Comparison of ENCODE assay signal across 8 mouse cellular contexts in the genomic region with DNA sequence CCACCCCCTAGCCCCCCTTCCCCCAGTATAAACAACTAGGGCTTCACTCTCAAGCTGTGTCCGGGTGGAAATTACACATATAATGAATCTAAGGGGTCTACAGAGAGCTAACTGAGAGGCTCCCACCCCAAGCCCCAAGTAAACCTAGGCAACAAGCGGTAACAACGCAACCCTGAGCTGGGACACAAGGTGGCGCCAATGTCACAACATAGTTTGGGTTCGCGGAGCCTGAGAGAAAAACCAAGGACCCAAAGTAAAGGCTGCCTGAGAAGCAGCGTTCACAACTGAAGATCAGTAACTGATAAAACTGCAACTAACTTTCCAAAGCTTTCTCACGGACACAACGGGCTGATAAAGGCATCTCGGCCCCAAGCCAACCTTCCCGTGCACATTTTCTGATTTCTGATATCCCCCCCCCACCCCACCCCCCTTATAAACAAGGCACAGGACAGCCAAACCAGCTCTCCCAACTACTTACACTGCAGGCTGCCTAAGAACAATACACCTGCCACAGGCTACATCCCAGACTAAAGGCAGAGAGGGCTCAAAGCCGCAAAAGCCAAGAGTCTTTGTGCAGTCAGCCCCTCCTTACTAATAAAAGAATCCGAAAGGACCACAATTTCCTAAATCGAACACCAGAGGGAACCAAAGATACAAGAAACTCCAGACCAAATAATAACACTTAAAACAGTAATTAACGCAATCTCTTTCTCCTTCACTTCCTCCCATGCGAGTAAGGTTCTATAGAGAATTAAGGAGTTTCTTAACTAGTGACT. TPM values are rescaled to one million over a fixed set of nuclear protein-coding genes. Genes with fewer than 3 reads are reported as not detected.
DNase-seq lines count a peak whose midpoint lies in the region; ATAC-seq and TF ChIP-seq lines count a peak whose summit lies in the region.

No protein-coding gene starts in this region.

- H3K9me3 ChIP-seq in ES-Bruce4 (replicated peaks; ENCODE audit: control insufficient read depth, insufficient read depth, low read length, poor library complexity, severe bottlenecking) = no peaks in the 10 kb centered on the region
- no peaks in the 10 kb centered on the region for H3K9me3 ChIP-seq in forebrain, embryonic 16.5 days (ENCODE audit: control insufficient read depth, low read length)
- H3K9me3 ChIP-seq in lung, embryonic 16.5 days (ENCODE audit: control insufficient read depth, low read length) = no peaks in the 10 kb centered on the region

- ATAC-seq in cerebellum, adult (ENCODE audit: insufficient number of reproducible peaks, low FRiP score, low TSS enrichment) = peak; percentile 73; the same call in 1 of the 2 replicates
- ATAC-seq in forebrain, embryonic 16.5 days = peak; percentile 96
- peak; percentile 93 to 99 for ATAC-seq in hematopoietic stem cell, adult 5-6 weeks (replicated peaks in 1 of 2; ENCODE audit: insufficient read depth in 1 of 2, low FRiP score in 2 of 2, low TSS enrichment in 1 of 2, low read depth in 1 of 2, poor library complexity in 2 of 2, severe bottlenecking in 2 of 2)
- ATAC-seq in lung, embryonic 16.5 days (ENCODE audit: low read depth) = peak; percentile 84

- TF ChIP-seq CTCF in ES-Bruce4 (IDR thresholded peaks at IDR 0.05; ENCODE audit: low read depth, low read length) = peak; percentile 80

- under 1% methylated on average over 16 of the region's 16 CpGs for WGBS in forebrain, embryonic 16.5 days
- under 1% methylated on average over 16 of the region's 16 CpGs for WGBS in lung, embryonic 16.5 days

- peak; percentile 28 to 72 for DNase-seq in layer of hippocampus, adult 8-10 months (ENCODE audit: low spot score in 2 of 2)
- peak; percentile 65 for DNase-seq in ovary, postnatal 14 days (ENCODE audit: low spot score)
- DNase-seq in thymus, postnatal 10 days (ENCODE audit: low spot score in 2 of 2) = peak; percentile 7 to 28

- H3K27ac ChIP-seq in ES-Bruce4 (ENCODE audit: insufficient read depth, low read length) = no peak overlapping the region
- H3K27ac ChIP-seq in forebrain, embryonic 16.5 days (ENCODE audit: low read length) = peak overlapping the region; percentile 18; the same call in 1 of the 2 replicates
- H3K27ac ChIP-seq in lung, embryonic 16.5 days (ENCODE audit: low read length) = no peak overlapping the region

- peak overlapping the region; percentile 90 for H3K4me2 ChIP-seq in forebrain, embryonic 16.5 days (ENCODE audit: low read length)
- peak overlapping the region; percentile 96 for H3K4me2 ChIP-seq in lung, embryonic 16.5 days (ENCODE audit: low read depth, low read length)

- no peak for TF ChIP-seq POLR2A in ES-Bruce4 (IDR thresholded peaks at IDR 0.05; ENCODE audit: insufficient read depth, low read length)

- no peaks in the 10 kb centered on the region for H3K4me1 ChIP-seq in ES-Bruce4 (ENCODE audit: control insufficient read depth, insufficient read depth, low read length)
- H3K4me1 ChIP-seq in forebrain, embryonic 16.5 days (replicated peaks; ENCODE audit: control insufficient read depth, insufficient read depth, low read length) = no peaks in the 10 kb centered on the region
- H3K4me1 ChIP-seq in lung, embryonic 16.5 days (replicated peaks; ENCODE audit: control insufficient read depth, insufficient read depth, low read length) = no peaks in the 10 kb centered on the region

- peak overlapping the region; percentile 65 for H3K4me3 ChIP-seq in ES-Bruce4 (ENCODE audit: low read depth, low read length)
- peak overlapping the region; percentile 51 for H3K4me3 ChIP-seq in forebrain, embryonic 16.5 days (replicated peaks; ENCODE audit: low read length)
- peak overlapping the region; percentile 50 for H3K4me3 ChIP-seq in lung, embryonic 16.5 days (ENCODE audit: low read length)

- TF ChIP-seq EP300 in ES-Bruce4 (IDR thresholded peaks at IDR 0.05; ENCODE audit: insufficient read depth, low read depth, low read length) = no peak

- peak overlapping the region; percentile 41; the same call in 1 of the 2 replicates for H3K9ac ChIP-seq in ES-Bruce4 (ENCODE audit: low read depth, poor library complexity, severe bottlenecking)
- peak overlapping the region; percentile 61 for H3K9ac ChIP-seq in forebrain, embryonic 16.5 days (replicated peaks; ENCODE audit: low read depth, low read length)
- H3K9ac ChIP-seq in lung, embryonic 16.5 days (ENCODE audit: low read length) = peak overlapping the region; percentile 65

- H3K27me3 ChIP-seq in ES-Bruce4 (ENCODE audit: control insufficient read depth, insufficient read depth, low read length, poor library complexity, severe bottlenecking) = no peaks in the 10 kb centered on the region
- no peaks in the 10 kb centered on the region for H3K27me3 ChIP-seq in forebrain, embryonic 16.5 days (replicated peaks; ENCODE audit: control insufficient read depth, insufficient read depth, low read length)
- H3K27me3 ChIP-seq in lung, embryonic 16.5 days (ENCODE audit: control insufficient read depth, insufficient read depth, low read depth, low read length) = no peaks in the 10 kb centered on the region

- no peaks in the 10 kb centered on the region for H3K36me3 ChIP-seq in ES-Bruce4 (ENCODE audit: control insufficient read depth, insufficient read depth, low read length, poor library complexity, severe bottlenecking)
- H3K36me3 ChIP-seq in forebrain, embryonic 16.5 days (ENCODE audit: control insufficient read depth, insufficient read depth) = no peaks in the 10 kb centered on the region
- no peaks in the 10 kb centered on the region for H3K36me3 ChIP-seq in lung, embryonic 16.5 days (ENCODE audit: control insufficient read depth, insufficient read depth, low read length)

RNA-seq across cellular contexts. Expression of gene Fam162b, which starts 36.8 kb away (rescaled TPM):
- not detected in 2 replicates for polyA plus RNA-seq in ES-Bruce4 (2011; ENCODE audit: insufficient read depth, insufficient read length, low read depth, missing spikeins)
- polyA plus RNA-seq in forebrain, embryonic 16.5 days (2015; fragmentation: Nextera tagmentation; extraction: Ambion mirVana) = 1.8 and 2.6 TPM in 2 replicates
- not detected in 2 replicates for total RNA-seq in hematopoietic stem cell, adult 5-6 weeks (2017)
- total RNA-seq in layer of hippocampus, adult 8-10 months (2022) = not detected
- polyA plus RNA-seq in lung, embryonic 16.5 days (2015; fragmentation: Nextera tagmentation; extraction: Ambion mirVana) = 50.3 and 55.9 TPM in 2 replicates

Comparison
In these comparisons a context has a peak if more than half of its experiments do, and no peak if none do; other contexts are left out.
1. RNA of gene Fam162b, which starts 36.8 kb away (polyA plus RNA-seq): 50.3 to 55.9 TPM in lung, embryonic 16.5 days; 1.8 to 2.6 TPM in forebrain, embryonic 16.5 days and not detected in ES-Bruce4; every median in the first group is over 10 times any median in the second.
2. Peak in every context shown above with its lines, with median percentiles within 50 percentile points of each other: H3K4me3 ChIP-seq, H3K9ac ChIP-seq, ATAC-seq and DNase-seq.